Mouse (Mus musculus): ENCODE data around the gene Fam171a1.

Gene Fam171a1

DNA sequence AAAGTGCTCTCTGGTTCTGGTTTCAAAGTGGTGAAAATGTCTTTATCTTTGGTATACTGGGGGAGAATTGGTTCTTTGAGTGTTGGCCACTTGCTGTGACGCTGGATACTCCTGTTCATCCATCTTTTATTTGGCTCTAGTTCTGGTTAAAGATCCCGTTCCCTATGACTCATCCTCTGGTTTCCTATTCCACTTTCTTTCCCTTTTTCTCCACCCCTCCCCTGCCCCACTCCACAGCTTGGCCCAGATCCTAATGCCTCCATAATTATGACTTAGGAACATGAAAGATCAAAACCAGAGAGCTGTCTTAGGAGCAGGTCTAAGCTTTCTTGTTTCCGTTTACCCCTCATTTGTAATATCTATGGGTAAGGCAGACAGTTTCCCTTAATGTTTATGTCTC is 130.2 kb downstream of the Fam171a1 start:
- in situ Hi-C loops (cut with MboI; ENCODE audit: unreplicated experiment in 2 of 2): no loop called here

DNA sequence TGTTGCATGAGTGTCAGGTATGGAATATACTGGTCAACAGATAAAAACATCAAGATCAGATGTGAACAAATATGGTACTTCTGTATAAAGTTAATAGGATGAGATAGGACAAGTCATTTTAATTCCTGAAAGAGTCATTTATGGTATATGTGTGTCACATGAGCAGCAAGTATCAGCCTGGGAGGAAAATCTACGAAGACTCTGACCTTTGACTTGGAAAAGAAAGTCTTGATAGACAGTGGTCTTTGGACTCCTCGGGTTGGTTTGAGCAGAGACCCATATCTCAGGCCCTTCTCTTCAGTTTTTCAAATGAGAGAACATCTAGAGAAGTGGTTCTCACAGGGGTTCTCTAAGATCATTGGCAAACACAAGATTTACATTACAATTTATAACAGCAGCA is 137.3 kb downstream of the Fam171a1 start:
- in situ Hi-C loops (cut with MboI; ENCODE audit: unreplicated experiment in 2 of 2): no loop called here

DNA sequence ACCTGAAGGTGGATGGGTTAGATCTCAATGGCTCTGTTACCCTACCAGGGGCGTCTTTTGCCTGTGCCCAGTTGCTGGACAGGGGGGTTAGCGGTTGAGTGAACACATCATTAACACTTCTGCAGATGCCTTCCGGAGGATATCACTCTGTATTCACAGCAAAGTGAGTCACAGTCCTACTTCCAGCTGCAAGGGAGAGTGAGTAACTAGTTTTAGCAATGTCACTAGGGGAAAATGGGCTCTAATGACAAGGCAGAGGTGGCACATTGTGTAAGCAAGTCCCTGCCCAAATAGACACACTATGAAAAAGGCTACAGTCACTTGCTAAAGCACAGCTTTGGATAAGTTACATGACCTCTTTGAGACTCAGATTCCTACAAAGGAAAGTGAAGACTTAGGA is 152.4 kb downstream of the Fam171a1 start:
- in situ Hi-C loops (cut with MboI; ENCODE audit: unreplicated experiment in 2 of 2): no loop called here

DNA sequence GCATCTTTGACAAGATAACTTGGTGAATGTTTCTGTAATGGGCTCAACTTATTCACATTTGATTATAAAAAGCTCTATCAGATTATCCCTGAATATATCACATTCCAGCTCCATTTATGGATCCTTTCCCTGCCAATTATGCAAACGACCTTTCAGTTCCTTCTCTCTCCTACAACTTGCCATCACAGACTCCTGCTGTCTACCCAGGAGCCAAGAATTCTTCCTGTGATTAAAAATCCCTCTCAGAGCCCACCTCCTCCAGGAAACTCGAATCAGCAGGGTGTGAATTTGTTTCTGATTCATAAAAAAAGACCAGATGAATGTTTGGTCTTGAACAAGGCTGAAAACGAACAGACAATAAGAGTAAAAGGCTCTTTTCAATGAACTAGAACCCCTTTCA is 153.9 kb downstream of the Fam171a1 start:
- in situ Hi-C loops (cut with MboI; ENCODE audit: unreplicated experiment in 2 of 2): no loop called here

DNA sequence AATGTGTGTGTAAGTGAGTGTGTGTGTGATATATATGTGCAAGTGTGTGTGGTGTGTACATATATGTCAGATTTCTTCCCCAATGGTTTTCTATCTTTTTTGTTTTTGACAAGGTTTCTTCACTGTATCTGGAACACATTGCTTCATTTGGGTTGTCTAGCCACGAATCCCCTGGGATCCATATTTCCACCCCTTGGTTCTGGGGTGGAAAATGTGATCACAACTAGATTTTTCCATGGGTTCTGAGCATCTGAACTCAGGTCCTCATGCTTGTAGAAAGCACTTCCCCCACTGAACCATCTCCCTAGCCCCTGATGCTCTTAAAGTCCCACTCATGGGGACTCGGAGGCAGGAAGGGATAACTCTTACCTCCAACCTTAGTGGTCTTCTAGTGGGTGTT is 159.3 kb downstream of the Fam171a1 start:
- in situ Hi-C loops (cut with MboI; ENCODE audit: unreplicated experiment in 2 of 2): no loop called here

DNA sequence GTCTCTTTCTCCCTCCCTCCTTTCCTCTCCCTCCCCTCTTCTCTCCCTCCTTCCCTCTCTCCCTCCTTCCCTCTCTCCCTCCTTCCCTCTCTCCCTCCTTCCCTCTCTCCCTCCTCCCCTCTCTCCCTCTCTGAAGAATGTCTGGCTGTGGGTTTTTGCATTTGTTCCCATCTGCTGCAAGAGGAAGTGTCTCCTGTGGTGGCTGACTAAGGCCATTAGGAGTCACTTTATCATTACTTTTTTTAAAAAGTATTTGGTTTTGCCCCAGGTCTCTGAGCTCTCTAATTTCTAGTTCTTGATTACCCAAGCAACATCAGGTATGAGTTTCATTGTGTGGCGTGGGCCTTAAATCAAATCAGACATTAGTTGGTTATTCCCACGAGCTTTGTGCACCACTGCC is 162.1 kb downstream of the Fam171a1 start:
- in situ Hi-C loops (cut with MboI; ENCODE audit: unreplicated experiment in 2 of 2): no loop called here

Data from v-Abl transformed pro-B cells (cell line).